Mouse (Mus musculus) R1 (cell line): Measurements from ENCODE around the gene Sh3glb1.
"Not testable (repeated sequence)": the region's sequence is repeated elsewhere in the genome, so short reads cannot be mapped to it uniquely, and the experiment has no call there.

Source experiments
- DNase-seq: peaks from one replicate; pipeline ENCODE4 v3.0.0-alpha.2; 2018; ENCODE audit warnings: low read depth, low spot score

Sh3glb1 gene

GRCm38 (mm10) chr3:144719901-144720747 is at the start of gene Sh3glb1:
Gene Sh3glb1 (minus strand): TSS chr3:144720335.
- peak; percentile 79 for DNase-seq

GRCm38 (mm10) chr3:144765161-144765560 is 45.0 kb upstream of the Sh3glb1 start:
- no peak for DNase-seq

- no peak for DNase-seq
These were observed 41.3 kb upstream of the Sh3glb1 start for GRCm38 (mm10) chr3:144761454-144761853.

- DNase-seq: no peak
These were observed 40.6 kb upstream of the Sh3glb1 start, which contains the start of gene Clca3a1 for GRCm38 (mm10) chr3:144760592-144761309. Gene Clca3a1 (minus strand): TSS chr3:144760977.

- DNase-seq: no peak
These were observed 39.6 kb upstream of the Sh3glb1 start for GRCm38 (mm10) chr3:144759719-144760118.

GRCm38 (mm10) chr3:144756103-144756502 is 36.0 kb upstream of the Sh3glb1 start:
- DNase-seq: not testable (repeated sequence)

- peak; percentile 66 for DNase-seq
These were observed 33.0 kb upstream of the Sh3glb1 start for GRCm38 (mm10) chr3:144753120-144753519.

GRCm38 (mm10) chr3:144749062-144749963 is 29.2 kb upstream of the Sh3glb1 start:
- DNase-seq: not testable (repeated sequence)

GRCm38 (mm10) chr3:144747706-144748105 is 27.6 kb upstream of the Sh3glb1 start:
- not testable (repeated sequence) for DNase-seq

- DNase-seq: peak; percentile 53
These were observed 18.3 kb upstream of the Sh3glb1 start for GRCm38 (mm10) chr3:144738396-144738795.

GRCm38 (mm10) chr3:144736831-144737230 is 16.7 kb upstream of the Sh3glb1 start:
- DNase-seq: peak; percentile 73

GRCm38 (mm10) chr3:144723455-144723854 is 3.3 kb upstream of the Sh3glb1 start:
- peak; percentile 64 for DNase-seq

GRCm38 (mm10) chr3:144722566-144722965 is 2.4 kb upstream of the Sh3glb1 start:
- not testable (repeated sequence) for DNase-seq

GRCm38 (mm10) chr3:144721860-144722256 is 1.7 kb upstream of the Sh3glb1 start:
- no peak for DNase-seq

- no peak for DNase-seq
These were observed 1.1 kb upstream of the Sh3glb1 start for GRCm38 (mm10) chr3:144721077-144721859.

GRCm38 (mm10) chr3:144719088-144719900 is 841 bp downstream of the Sh3glb1 start:
- peak; percentile 59 for DNase-seq

GRCm38 (mm10) chr3:144718706-144719087 is 1.4 kb downstream of the Sh3glb1 start:
- no peak for DNase-seq

- no peak for DNase-seq
These were observed 2.3 kb downstream of the Sh3glb1 start for GRCm38 (mm10) chr3:144717835-144718234.

GRCm38 (mm10) chr3:144717121-144717520 is 3.0 kb downstream of the Sh3glb1 start:
- DNase-seq: no peak

GRCm38 (mm10) chr3:144715901-144716300 is 4.2 kb downstream of the Sh3glb1 start:
- DNase-seq: peak; percentile 29
